Mouse (Mus musculus) bone marrow macrophage, adult 2 months (primary cell): ENCODE measurements around the gene Cnpy1. TPM values are rescaled to one million over a fixed set of nuclear protein-coding genes. Genes with fewer than 3 reads are reported as not detected.
A peak's percentile ranks its signal among the peaks of the same experiment; 100 is the strongest.

Experiments
- H3K27ac ChIP-seq: 2 replicates; pipeline ENCODE4 v1.5.1; 2012; ENCODE audit warnings: low read depth, low read length; ENCODE audit not compliant: insufficient read depth
- H3K4me1 ChIP-seq: 2 replicates; pipeline ENCODE4 v1.6.1; 2012; ENCODE audit warnings: low read length; ENCODE audit not compliant: control insufficient read depth, insufficient read depth
- H3K4me3 ChIP-seq: 2 replicates; pipeline ENCODE4 v1.5.1; 2012; ENCODE audit warnings: mild to moderate bottlenecking, low read length, moderate library complexity; ENCODE audit not compliant: insufficient read depth
- CTCF ChIP-seq: IDR thresholded peaks from 2 replicates; pipeline ENCODE4 v1.5.1; 2012; ENCODE audit warnings: low read depth, mild to moderate bottlenecking, low read length, moderate library complexity
- POLR2A ChIP-seq: IDR thresholded peaks from 2 replicates; pipeline ENCODE4 v1.6.1; 2012; ENCODE audit warnings: mild to moderate bottlenecking, low read depth, low read length, borderline replicate concordance
- polyA plus RNA-seq: library from polyadenylated mRNA; stranded (reverse); fragments of >200 nt; gene quantifications from 2 replicates; pipeline ENCODE4 v1.2.4, GENCODE M21; 2012; ENCODE audit not compliant: missing spikeins, insufficient read depth, insufficient read length

The Cnpy1 gene
- polyA plus RNA-seq, 1 experiment, result not detected

GRCm38 (mm10) chr5:28263852-28264251, 18.2 kb upstream of the Cnpy1 start:
- Histone ChIP-seq H3K27ac (no peak overlapping the region), H3K4me3 (no peak overlapping the region), H3K4me1 (no peaks in the 10 kb centered on the region)
- TF ChIP-seq POLR2A, result no peak
- TF ChIP-seq CTCF, result no peak

- Histone ChIP-seq H3K4me1 (no peaks in the 10 kb centered on the region), H3K4me3 (no peak overlapping the region), H3K27ac (no peak overlapping the region)
- TF ChIP-seq POLR2A, result no peak
- TF ChIP-seq CTCF, result no peak
Measured at GRCm38 (mm10) chr5:28262070-28262469, 16.5 kb upstream of the Cnpy1 start.

DNA sequence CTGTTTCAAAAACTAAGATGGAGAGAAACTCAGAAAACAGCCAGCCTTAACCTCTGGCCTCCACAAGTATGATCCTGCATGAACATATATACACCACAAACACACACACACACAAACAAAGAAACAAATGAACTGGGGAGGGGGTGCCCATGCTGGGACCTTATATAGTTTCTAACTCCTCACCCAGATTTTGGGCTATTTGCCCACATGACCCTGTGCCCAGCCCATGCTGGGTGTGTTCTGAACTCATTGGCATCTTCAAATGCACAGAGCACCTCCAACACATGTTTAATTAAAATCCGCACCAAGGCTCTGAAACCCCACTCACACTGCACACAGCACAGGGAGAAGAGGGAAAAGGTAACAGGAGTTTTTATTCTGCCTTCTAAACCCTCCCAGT, 14.3 kb upstream of the Cnpy1 start:
- H3K4me3 ChIP-seq, result no peak overlapping the region
- H3K27ac ChIP-seq, result peak overlapping the region; percentile 24; the same call in 1 of the 2 replicates
- H3K4me1 ChIP-seq, result no peaks in the 10 kb centered on the region
- TF ChIP-seq CTCF (no peak), POLR2A (no peak)

DNA sequence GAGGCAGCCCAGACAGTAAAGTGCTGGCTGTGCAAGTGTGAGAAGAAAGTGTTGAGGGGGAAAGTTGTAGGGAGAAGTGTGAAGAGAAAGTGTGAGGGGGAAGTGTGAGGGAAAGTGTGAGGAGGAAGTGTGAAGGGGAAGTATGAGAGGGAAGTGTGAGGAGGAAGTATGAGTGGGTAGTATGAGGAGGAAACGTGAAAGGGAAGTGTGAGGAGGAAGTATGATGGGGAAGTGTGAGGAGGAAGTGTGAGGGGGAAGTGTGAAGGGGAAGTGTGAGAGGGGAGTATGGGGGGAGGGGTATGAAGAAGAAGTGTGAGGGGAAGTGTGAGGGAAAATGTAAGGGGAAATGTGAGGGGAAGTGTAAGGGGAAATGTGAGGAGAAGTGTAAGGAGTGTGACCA, 13.8 kb upstream of the Cnpy1 start:
- TF ChIP-seq CTCF, result no peak
- no peak for TF ChIP-seq POLR2A
- H3K4me3 ChIP-seq, result no peak overlapping the region

GRCm38 (mm10) chr5:28257816-28258215, 12.2 kb upstream of the Cnpy1 start:
- no peaks in the 10 kb centered on the region for H3K4me1 ChIP-seq
- no peak overlapping the region for H3K27ac ChIP-seq
- no peak overlapping the region for H3K4me3 ChIP-seq
- TF ChIP-seq CTCF, result no peak
- no peak for TF ChIP-seq POLR2A

More for the DNA sequence above, 13.8 kb upstream of the Cnpy1 start:
- H3K27ac ChIP-seq, result peak overlapping the region; percentile 42; the same call in 1 of the 2 replicates
- H3K4me1 ChIP-seq, result no peaks in the 10 kb centered on the region

DNA sequence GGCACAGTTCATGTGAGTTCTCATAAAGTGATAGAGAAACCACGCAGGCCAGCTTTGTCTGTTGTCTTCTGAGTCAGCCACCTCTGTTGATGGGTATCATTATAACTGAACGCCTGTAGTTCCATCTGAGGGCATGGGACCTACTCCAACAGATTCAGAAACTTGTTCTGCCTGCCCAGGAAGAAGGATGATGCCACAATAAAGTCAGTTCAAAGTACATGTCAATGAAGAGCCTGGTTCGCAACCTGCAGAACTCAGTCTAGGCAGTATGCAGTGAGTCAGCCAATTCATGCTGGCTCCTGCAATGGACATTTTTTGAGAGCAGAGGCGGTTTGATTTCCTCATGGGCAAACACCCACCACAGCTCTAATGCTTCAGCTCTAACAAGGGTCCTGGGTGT, 7.4 kb upstream of the Cnpy1 start:
- TF ChIP-seq CTCF (no peak), POLR2A (no peak)
- Histone ChIP-seq H3K27ac (no peak overlapping the region), H3K4me1 (no peaks in the 10 kb centered on the region), H3K4me3 (no peak overlapping the region)

DNA sequence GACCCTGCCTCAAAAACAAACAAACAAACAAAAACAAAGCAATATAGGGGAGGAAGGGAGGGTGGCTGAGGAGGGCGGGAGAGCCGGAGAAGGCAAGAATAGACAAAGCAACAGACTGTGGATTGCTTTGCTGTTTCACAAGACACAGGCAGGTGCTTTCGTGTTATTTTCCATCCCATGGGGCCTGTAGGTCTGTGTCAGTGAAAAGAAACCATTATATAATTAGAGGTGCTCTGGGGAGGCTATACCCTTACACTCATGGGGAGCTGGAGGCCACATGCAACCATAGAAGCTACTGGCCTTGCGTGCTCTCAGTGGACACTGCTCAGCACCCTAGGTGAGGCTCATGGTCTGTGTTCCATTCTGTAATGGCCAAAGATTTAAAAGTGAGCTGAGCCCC, 6.7 kb upstream of the Cnpy1 start:
- TF ChIP-seq POLR2A (no peak), CTCF (no peak)
- Histone ChIP-seq H3K4me1 (no peaks in the 10 kb centered on the region), H3K4me3 (no peak overlapping the region), H3K27ac (no peak overlapping the region)

DNA sequence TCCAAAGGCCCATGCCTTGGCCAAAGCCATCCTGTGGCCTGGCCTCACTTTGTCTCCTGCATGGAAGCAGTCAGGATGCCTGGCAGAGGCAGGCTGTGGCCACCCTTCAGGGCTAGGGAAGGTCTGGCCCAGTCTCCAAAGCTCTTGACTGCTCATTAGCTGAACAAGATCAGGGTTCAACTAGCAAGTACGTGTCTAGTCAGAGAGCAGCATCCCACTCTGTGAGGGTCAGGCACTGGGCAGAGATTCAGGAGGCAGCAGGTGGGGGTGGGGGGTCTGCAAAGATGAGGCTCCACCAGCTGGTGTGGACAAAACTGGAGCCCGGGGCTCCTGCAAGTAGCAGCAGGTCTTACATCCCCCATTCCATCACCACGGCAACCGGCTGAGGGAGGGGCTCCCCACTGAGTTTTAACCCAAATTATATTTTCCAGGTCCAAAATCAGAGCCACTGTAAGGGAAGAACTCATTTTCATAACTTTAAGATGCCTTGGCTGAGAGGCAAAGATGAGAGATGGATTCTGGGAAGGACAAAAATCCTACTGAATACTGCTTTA, 5.7 kb upstream of the Cnpy1 start:
- no peak for TF ChIP-seq CTCF
- no peak for TF ChIP-seq POLR2A
- Histone ChIP-seq H3K4me1 (no peaks in the 10 kb centered on the region), H3K4me3 (no peak overlapping the region), H3K27ac (no peak overlapping the region)

- no peaks in the 10 kb centered on the region for H3K4me1 ChIP-seq
Measured at GRCm38 (mm10) chr5:28250479-28250878, 4.9 kb upstream of the Cnpy1 start.

GRCm38 (mm10) chr5:28245121-28245520, 485 bp downstream of the Cnpy1 start:
- Histone ChIP-seq H3K27ac (no peak overlapping the region), H3K4me1 (no peaks in the 10 kb centered on the region), H3K4me3 (no peak overlapping the region)
- TF ChIP-seq CTCF, result no peak
- TF ChIP-seq POLR2A, result no peak

More at GRCm38 (mm10) chr5:28250479-28250878, 4.9 kb upstream of the Cnpy1 start:
- Histone ChIP-seq H3K4me3 (no peak overlapping the region), H3K27ac (no peak overlapping the region)
- no peak for TF ChIP-seq CTCF
- no peak for TF ChIP-seq POLR2A
